Mouse (Mus musculus) kidney, adult 9 months (tissue): ENCODE measurements around the gene Dmrtc1c2.
"Not testable (repeated sequence)": the region's sequence is repeated elsewhere in the genome, so short reads cannot be mapped to it uniquely, and the experiment has no call there.

Source experiments
- DNase-seq: peaks from one replicate; pipeline ENCODE4 v3.0.0; 2022

Dmrtc1c2 gene

GRCm38 (mm10) chrX:102854516-102854915 lies at the start of gene Dmrtc1c2:
TSS of gene Dmrtc1c2 (minus strand) at chrX:102854616.
- not testable (repeated sequence) for DNase-seq

DNA sequence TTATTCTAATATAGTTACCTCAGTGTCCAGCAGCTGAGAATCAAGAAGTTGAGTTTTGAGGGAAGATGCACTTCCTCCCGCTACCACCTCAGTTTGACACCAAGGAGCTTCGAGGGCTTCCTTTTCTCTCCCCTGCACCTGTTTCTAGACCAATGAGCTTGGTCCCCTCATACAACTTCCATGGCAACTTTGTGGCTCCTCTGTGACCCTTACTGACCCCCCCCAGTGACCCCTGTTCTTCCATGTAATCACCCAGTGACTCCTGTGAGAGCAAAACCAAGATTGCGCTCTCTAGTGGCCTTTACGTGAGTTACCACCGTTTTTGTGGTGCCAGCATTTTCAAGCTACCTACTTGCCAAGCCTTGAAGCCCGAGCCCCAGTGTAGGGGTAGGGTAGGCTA lies 13.5 kb upstream of the Dmrtc1c2 start, which contains the start of gene 1700031F05Rik:
TSS of gene 1700031F05Rik (minus strand) at position 101 of the 400 bp plus-strand sequence.
- DNase-seq = no peak

- DNase-seq = no peak
Observed at GRCm38 (mm10) chrX:102812311-102812710, 42.1 kb downstream of the Dmrtc1c2 start.

DNA sequence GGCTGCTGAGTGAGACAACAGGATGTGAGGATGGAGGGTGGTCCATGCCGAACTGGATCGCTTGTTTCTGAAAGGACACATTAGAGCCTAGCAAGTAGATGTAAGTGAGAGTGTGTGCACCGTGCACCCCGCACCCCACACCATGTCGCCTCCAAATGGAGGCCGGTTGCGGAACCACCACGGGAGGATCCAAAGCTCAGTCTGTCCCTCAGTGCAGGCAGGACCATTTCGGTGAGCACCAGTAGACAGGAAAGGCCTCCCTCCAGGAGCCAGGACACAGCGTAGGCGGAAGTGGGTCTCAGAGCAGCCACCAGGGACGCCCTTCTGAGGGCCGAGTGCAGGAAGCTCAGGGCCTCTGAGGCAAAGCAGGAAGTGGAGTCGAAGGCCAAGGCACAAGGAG lies 51.8 kb downstream of the Dmrtc1c2 start, which contains the start of gene Dmrtc1c1:
TSS of gene Dmrtc1c1 (plus strand) at position 301 of the 400 bp plus-strand sequence.
- not testable (repeated sequence) for DNase-seq
